Mouse (Mus musculus) forebrain, postnatal 0 days (tissue): ENCODE data around the gene Pcnx3. TPM values are rescaled to one million over a fixed set of nuclear protein-coding genes. Genes with fewer than 3 reads are reported as not detected.

Source experiments
- ATAC-seq: fragments of 200-750 bp; cut with Nextera tagmentation; 2 replicates; pipeline ENCODE4 v1.8.0; 2017; ENCODE audit warnings: mild to moderate bottlenecking, moderate library complexity
- DNase-seq: peaks from one replicate; pipeline ENCODE4 v3.0.0-alpha.2; 2015
- H3K27ac ChIP-seq: fragments of 300-500 bp; sonication (generic); 2 replicates; pipeline ENCODE4 v1.5.1; 2014; ENCODE audit warnings: low read depth, mild to moderate bottlenecking, antibody characterized with exemption, low read length, moderate library complexity, mixed read lengths
- H3K27me3 ChIP-seq: fragments of 300-500 bp; sonication (generic); 2 replicates; pipeline ENCODE4 v1.6.1; 2014; ENCODE audit warnings: mild to moderate bottlenecking, low read length, mixed read lengths; ENCODE audit not compliant: insufficient read depth
- H3K36me3 ChIP-seq: fragments of 300-500 bp; sonication (generic); 2 replicates; pipeline ENCODE4 v1.6.1; 2014; ENCODE audit warnings: mild to moderate bottlenecking, moderate library complexity; ENCODE audit not compliant: insufficient read depth
- H3K4me1 ChIP-seq: fragments of 300-500 bp; sonication (generic); 2 replicates; pipeline ENCODE4 v1.6.1; 2014; ENCODE audit warnings: antibody characterized with exemption; ENCODE audit not compliant: insufficient read depth
- H3K4me2 ChIP-seq: fragments of 300-500 bp; sonication (generic); 2 replicates; pipeline ENCODE4 v1.6.1; 2014; ENCODE audit warnings: low read depth, mild to moderate bottlenecking, moderate library complexity
- H3K4me3 ChIP-seq: fragments of 300-500 bp; sonication (generic); 2 replicates; pipeline ENCODE4 v1.5.1; 2014; ENCODE audit warnings: low read depth, low read length, mixed read lengths
- H3K9ac ChIP-seq: fragments of 300-500 bp; sonication (generic); 2 replicates; pipeline ENCODE4 v1.6.1; 2014; ENCODE audit warnings: mild to moderate bottlenecking
- H3K9me3 ChIP-seq: fragments of 300-500 bp; sonication (generic); 2 replicates; pipeline ENCODE4 v1.6.1; 2016; ENCODE audit warnings: low read length
- CTCF ChIP-seq: sonication (generic); IDR thresholded peaks from 2 replicates; pipeline ENCODE4 v1.5.1; 2016; ENCODE audit warnings: antibody characterized with exemption, control low read depth, low read depth
- WGBS: fragments of 180-500 bp; shearing (Covaris S2); extraction: QIAGEN DNeasy Blood & Tissue Kit; methylation state at CpG from one replicate; pipeline ENCODE4 v1.1.7; 2014; 5-methylcytosine and 5-hydroxymethylcytosine counted together
- polyA plus RNA-seq: library from polyadenylated mRNA; unstranded; fragments of >200 nt; fragmentation: Nextera tagmentation; extraction: Ambion mirVana; gene quantifications from 2 replicates; pipeline ENCODE4 v1.2.1, GENCODE M21; 2015
- total RNA-seq: library from RNA; depleted of rRNA; stranded (reverse); fragments of >200 nt; gene quantifications from 2 replicates; pipeline ENCODE4 v1.2.3, GENCODE M21; 2014

The Pcnx3 gene
- total and polyA plus RNA-seq, 2 experiments from 2014 or later, result 17.2 to 67.1 TPM

DNA sequence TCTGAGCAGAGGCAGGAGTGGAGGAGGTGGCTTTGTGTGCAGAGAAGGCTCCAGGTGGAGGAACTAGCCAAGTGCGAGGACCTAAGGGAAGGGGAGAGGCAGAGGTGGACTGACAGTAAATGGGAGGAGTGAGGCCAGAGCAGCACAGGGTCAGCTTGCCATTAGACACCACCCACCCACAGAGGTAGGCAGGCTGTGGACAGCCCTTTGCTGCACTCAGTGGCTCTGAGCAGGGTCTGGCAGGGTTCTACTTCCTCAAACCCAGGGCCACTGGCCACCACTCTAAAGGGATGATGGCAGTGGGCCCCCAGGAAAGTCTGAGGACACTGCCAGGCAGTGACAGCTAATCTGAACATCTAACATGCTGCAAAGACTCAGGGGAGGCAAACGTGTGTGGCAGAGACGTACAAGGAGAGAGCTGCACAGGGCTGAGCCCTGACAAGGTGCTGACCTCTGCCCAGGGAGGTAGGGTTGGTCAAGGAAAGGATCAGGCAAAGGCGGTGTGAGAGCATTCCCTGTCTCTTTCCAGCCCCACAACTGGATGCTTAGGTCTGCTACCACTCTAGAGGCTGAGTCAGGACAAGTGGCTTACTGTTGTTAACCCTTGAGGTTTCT, 35.3 kb upstream of the Pcnx3 start:
- Histone ChIP-seq H3K9ac (no peak overlapping the region), H3K27me3 (no peaks in the 10 kb centered on the region), H3K9me3 (no peaks in the 10 kb centered on the region), H3K4me3 (no peak overlapping the region), H3K4me1 (peaks cover 20% of the 10 kb centered on the region), H3K36me3 (peaks cover 49% of the 10 kb centered on the region), H3K27ac (no peak overlapping the region), H3K4me2 (no peak overlapping the region)
- DNase-seq (no peak), ATAC-seq (no peak)
- WGBS, result 75% methylated on average over 4 of the region's 4 CpGs
- no peak for TF ChIP-seq CTCF

DNA sequence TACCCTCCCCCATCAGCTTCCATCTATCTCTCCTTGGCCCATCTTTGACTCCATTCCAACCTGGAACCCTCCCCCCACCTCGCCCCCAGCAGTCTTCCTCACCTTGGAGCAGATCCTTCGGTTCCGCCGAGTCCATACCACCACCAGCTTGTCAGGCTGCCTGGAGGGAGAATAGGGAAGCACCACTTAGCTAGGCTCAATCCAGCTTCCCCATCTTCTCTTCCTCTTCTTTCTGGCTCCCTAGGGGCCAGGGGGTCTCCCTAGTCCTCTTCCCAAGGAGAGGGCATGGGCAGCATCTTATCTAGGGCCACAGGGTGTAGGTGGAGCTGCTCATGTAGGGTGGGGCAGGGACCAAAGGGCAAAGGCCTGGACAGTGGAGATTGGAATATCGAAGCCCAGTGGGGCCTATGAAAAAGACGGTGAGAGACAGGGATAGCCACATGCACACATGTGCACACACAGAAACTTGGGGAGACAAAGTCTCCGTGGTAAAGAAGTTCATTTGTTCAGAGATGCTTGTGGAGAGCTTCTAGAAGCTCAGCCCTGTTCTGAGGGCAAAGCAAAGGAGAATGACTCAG, 34.2 kb upstream of the Pcnx3 start:
- Histone ChIP-seq H3K27me3 (no peaks in the 10 kb centered on the region), H3K36me3 (peaks cover 55% of the 10 kb centered on the region), H3K4me2 (no peak overlapping the region), H3K4me1 (peaks cover 20% of the 10 kb centered on the region), H3K9ac (no peak overlapping the region), H3K27ac (no peak overlapping the region), H3K9me3 (no peaks in the 10 kb centered on the region), H3K4me3 (no peak overlapping the region)
- DNase-seq (no peak), ATAC-seq (no peak)
- no peak for TF ChIP-seq CTCF
- WGBS, result 92% methylated on average over 7 of the region's 7 CpGs

DNA sequence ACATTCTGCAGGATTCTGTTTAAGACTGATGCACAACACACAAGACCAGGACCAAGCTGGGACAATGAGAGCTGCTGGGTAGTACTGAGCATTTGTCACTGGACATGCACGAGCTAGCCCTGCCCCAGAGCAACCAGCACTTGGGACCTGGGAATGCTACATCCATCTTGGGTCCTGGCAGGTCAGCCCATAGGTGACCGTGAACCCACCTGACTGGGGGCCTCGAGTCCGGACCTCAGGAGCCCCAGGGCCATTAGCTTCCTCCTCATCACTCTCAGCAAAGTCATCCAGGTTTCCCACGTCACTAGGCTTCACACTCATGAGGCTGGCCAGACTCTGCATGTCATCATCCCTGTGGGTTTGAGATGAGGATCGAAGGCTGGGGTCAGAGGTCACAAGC, 32.5 kb upstream of the Pcnx3 start:
- H3K4me3 ChIP-seq, result no peak overlapping the region
- no peak for DNase-seq
- H3K9ac ChIP-seq, result no peak overlapping the region
- TF ChIP-seq CTCF, result no peak
- H3K9me3 ChIP-seq, result no peaks in the 10 kb centered on the region
- peaks cover 10% of the 10 kb centered on the region for H3K4me1 ChIP-seq
- WGBS, result 93% methylated on average over 6 of the region's 6 CpGs
- no peaks in the 10 kb centered on the region for H3K27me3 ChIP-seq
- no peak overlapping the region for H3K27ac ChIP-seq
- no peak for ATAC-seq
- peaks cover 62% of the 10 kb centered on the region for H3K36me3 ChIP-seq
- H3K4me2 ChIP-seq, result no peak overlapping the region

DNA sequence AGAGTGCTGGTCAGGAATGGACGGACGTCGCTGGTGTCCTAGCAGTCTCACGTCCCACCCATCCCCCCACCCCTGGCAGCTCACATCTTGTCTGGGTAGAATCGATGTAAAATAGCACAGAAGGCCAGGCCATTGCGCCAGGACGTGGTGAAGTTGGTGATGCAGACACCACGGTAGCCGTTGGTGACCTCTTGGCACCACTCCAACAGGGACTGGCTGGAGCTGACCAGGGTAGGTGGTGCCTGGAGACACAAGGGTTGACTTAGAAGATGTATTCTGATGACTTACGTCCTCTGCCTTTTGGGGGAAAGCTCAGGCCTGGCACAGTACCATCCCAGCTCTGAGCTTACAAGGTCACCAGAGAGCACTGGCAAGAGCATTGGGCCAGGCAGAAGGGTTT, 28.2 kb upstream of the Pcnx3 start:
- Histone ChIP-seq H3K4me3 (no peak overlapping the region), H3K27me3 (no peaks in the 10 kb centered on the region), H3K4me2 (peak overlapping the region; percentile 57; the same call in 1 of the 2 replicates), H3K4me1 (peaks cover 9% of the 10 kb centered on the region), H3K36me3 (peaks cover 47% of the 10 kb centered on the region), H3K27ac (peak overlapping the region; percentile 45; the same call in 1 of the 2 replicates), H3K9ac (no peak overlapping the region), H3K9me3 (no peaks in the 10 kb centered on the region)
- ATAC-seq, result no peak
- WGBS, result 50% methylated on average over 10 of the region's 10 CpGs
- TF ChIP-seq CTCF, result no peak
- no peak for DNase-seq

DNA sequence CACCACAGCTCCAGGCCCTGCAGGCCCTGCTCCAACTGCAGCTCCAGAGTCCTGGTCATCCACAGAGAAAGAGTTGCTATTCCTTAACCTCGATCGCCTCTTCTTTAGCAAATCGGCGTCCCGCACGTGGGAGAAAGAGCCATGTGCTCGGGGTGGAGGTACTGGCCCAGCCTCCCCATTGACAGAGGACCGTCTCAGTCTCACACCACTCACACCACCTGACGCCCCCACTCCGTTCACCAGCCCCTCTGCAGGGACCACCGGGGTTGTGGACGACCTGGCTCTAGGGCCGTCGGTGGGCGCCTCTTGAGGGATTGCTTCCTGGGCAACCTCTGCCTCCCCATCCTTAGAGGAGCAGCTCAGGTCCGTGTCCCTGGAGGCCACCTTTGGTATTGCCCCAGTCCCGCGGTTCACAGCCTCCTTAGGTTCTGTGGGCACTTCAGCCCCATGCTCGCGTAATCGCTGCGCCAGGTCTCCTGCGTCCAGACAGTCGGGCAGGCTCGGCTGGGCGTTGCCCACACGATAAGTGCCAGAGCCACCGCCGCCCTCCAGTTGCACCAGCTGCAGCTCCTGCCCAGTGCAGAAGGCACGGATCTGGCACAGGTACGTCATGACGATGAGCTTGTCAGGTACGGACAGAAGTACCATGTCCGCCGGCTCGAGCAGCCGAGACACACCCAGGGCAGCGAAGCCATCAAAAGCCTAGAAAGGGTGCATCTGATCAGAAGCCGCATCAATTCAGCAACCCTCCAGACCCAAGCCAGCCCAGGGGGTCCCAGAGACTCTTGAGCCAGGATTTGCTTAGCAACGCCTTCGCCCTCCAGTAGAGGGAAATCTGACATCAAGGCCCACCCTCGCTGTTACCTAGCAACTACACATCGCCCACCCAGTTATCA, 27.3 kb upstream of the Pcnx3 start:
- H3K9ac ChIP-seq, result peak overlapping the region; percentile 61
- ATAC-seq (peak; percentile 92), DNase-seq (peak; percentile 75)
- peak overlapping the region; percentile 67 for H3K27ac ChIP-seq
- H3K9me3 ChIP-seq, result no peaks in the 10 kb centered on the region
- H3K4me2 ChIP-seq, result peak overlapping the region; percentile 57
- H3K4me3 ChIP-seq, result peak overlapping the region; percentile 40
- H3K36me3 ChIP-seq, result peaks cover 47% of the 10 kb centered on the region
- H3K4me1 ChIP-seq, result peaks cover 9% of the 10 kb centered on the region
- TF ChIP-seq CTCF, result peak; percentile 59
- no peaks in the 10 kb centered on the region for H3K27me3 ChIP-seq
- 19% methylated on average over 43 of the region's 43 CpGs for WGBS

DNA sequence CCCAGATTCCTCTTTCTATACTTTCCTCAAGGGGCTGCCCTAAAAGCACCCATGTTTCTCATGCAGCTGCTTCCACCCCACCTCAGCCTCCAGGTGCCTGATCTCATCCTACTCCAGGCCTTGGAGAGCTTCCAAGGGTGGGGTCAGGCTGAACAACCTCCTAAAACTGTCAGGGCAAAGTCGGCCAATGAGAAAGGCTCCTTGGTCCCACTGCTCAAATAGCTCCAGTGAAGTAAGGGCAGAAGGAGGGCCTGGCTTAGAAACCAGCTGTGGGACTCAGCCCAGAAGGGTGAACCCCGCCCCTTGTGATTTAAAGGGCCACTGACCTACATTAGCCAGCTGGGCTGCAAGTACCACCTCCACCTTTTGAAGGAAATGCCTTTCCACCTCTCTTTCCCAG, 25.0 kb upstream of the Pcnx3 start:
- Histone ChIP-seq H3K9me3 (no peaks in the 10 kb centered on the region), H3K27me3 (no peaks in the 10 kb centered on the region), H3K4me2 (peak overlapping the region; percentile 57), H3K27ac (no peak overlapping the region), H3K9ac (no peak overlapping the region), H3K36me3 (peaks cover 46% of the 10 kb centered on the region), H3K4me1 (peaks cover 9% of the 10 kb centered on the region), H3K4me3 (no peak overlapping the region)
- WGBS, result 17% methylated on average over 2 of the region's 2 CpGs
- no peak for TF ChIP-seq CTCF
- DNase-seq (no peak), ATAC-seq (no peak)

DNA sequence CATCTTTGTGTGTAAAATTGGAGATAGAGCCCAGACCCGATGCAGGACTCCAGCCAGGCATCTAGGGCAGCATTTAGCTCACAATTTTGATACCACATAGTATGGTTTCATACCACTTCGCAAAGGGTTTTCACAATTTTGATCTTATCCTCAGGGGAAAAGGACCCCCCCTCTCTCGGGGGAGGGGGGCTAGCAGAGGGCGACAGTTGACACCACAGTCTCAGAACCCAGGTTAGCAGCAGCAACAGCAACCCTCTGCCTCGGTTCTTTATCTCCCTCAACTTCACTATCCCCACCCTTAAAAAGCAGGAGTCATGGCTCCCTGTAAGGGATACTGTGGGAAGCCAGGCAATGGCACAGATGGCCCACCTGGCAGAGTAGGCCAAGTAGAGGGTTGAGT, 24.5 kb upstream of the Pcnx3 start:
- Histone ChIP-seq H3K27me3 (no peaks in the 10 kb centered on the region), H3K4me3 (no peak overlapping the region), H3K9ac (no peak overlapping the region), H3K36me3 (peaks cover 47% of the 10 kb centered on the region), H3K27ac (no peak overlapping the region), H3K9me3 (no peaks in the 10 kb centered on the region), H3K4me1 (peaks cover 9% of the 10 kb centered on the region), H3K4me2 (peak overlapping the region; percentile 57; the same call in 1 of the 2 replicates)
- DNase-seq (no peak), ATAC-seq (no peak)
- TF ChIP-seq CTCF, result no peak
- 81% methylated on average over 5 of the region's 5 CpGs for WGBS
